Mouse (Mus musculus) intestine, embryonic 16.5 days (tissue): ENCODE data around the gene Tlx2. TPM values are rescaled to one million over a fixed set of nuclear protein-coding genes. Genes with fewer than 3 reads are reported as not detected.

ENCODE experiments used
- ATAC-seq: fragments of 200-750 bp; cut with Nextera tagmentation; 2 replicates; pipeline ENCODE4 v1.8.0; 2017; ENCODE audit warnings: moderate TSS enrichment, moderate library complexity
- H3K27ac ChIP-seq: fragments of 300-500 bp; sonication (generic); 2 replicates; pipeline ENCODE4 v1.5.1; 2014; ENCODE audit warnings: mild to moderate bottlenecking, low read length
- H3K27me3 ChIP-seq: fragments of 300-500 bp; sonication (generic); replicated peaks from 2 replicates; pipeline ENCODE4 v1.6.1; 2014; ENCODE audit warnings: low read length, control low read depth, mixed read lengths; ENCODE audit not compliant: control insufficient read depth, insufficient read depth
- H3K36me3 ChIP-seq: fragments of 300-500 bp; sonication (generic); 2 replicates; pipeline ENCODE4 v1.6.1; 2014; ENCODE audit warnings: low read length, control low read depth; ENCODE audit not compliant: control insufficient read depth, insufficient read depth
- H3K4me1 ChIP-seq: fragments of 300-500 bp; sonication (generic); 2 replicates; pipeline ENCODE4 v1.6.1; 2014; ENCODE audit warnings: low read length, control low read depth, mixed read lengths; ENCODE audit not compliant: control insufficient read depth, insufficient read depth
- H3K4me2 ChIP-seq: fragments of 300-500 bp; sonication (generic); 2 replicates; pipeline ENCODE4 v1.6.1; 2014; ENCODE audit warnings: low read depth, low read length, control low read depth
- H3K4me3 ChIP-seq: fragments of 300-500 bp; sonication (generic); 2 replicates; pipeline ENCODE4 v1.5.1; 2014; ENCODE audit warnings: mild to moderate bottlenecking, low read length
- H3K9ac ChIP-seq: fragments of 300-500 bp; sonication (generic); 2 replicates; pipeline ENCODE4 v1.6.1; 2014; ENCODE audit warnings: low read depth, low read length
- H3K9me3 ChIP-seq: fragments of 300-500 bp; sonication (generic); 2 replicates; pipeline ENCODE4 v1.6.1; 2016; ENCODE audit warnings: low read length, control low read depth; ENCODE audit not compliant: control insufficient read depth
- WGBS: fragments of 180-500 bp; shearing (Covaris S2); extraction: QIAGEN DNeasy Blood & Tissue Kit; methylation state at CpG from one replicate; pipeline ENCODE4 v1.1.7; 2014; 5-methylcytosine and 5-hydroxymethylcytosine counted together
- polyA plus RNA-seq: library from polyadenylated mRNA; unstranded; fragments of >200 nt; fragmentation: Nextera tagmentation; extraction: Ambion mirVana; gene quantifications from 2 replicates; pipeline ENCODE4 v1.2.1, GENCODE M21; 2015

Gene Tlx2
- polyA plus RNA-seq, 1 experiment from 2014 or later: 9.3 TPM

- Histone ChIP-seq H3K36me3 (peaks cover 4% of the 10 kb centered on the region), H3K4me3 (peak within 1 kb of the TSS; percentile 85), H3K4me1 (peaks cover 8% of the 10 kb centered on the region; the same call in 1 of the 2 replicates), H3K27ac (peak within 1 kb of the TSS; percentile 78), H3K9ac (peak within 1 kb of the TSS; percentile 88), H3K27me3 (peaks cover 29% of the 10 kb centered on the region), H3K9me3 (no peaks in the 10 kb centered on the region), H3K4me2 (peak within 1 kb of the TSS; percentile 97)
- peak; percentile 71 for ATAC-seq
- under 1% methylated on average over 54 of the region's 54 CpGs for WGBS
Measured at GRCm38 (mm10) chr6:83077630-83078323, 7.7 kb upstream of the Tlx2 start, which contains the start of gene Pcgf1. Pcgf1 (plus strand) TSS chr6:83077869.

- H3K9me3 ChIP-seq: no peaks in the 10 kb centered on the region
- H3K36me3 ChIP-seq: no peaks in the 10 kb centered on the region
- 13% methylated on average over 2 of the region's 2 CpGs for WGBS
- H3K4me3 ChIP-seq: no peak overlapping the region
- peaks cover 19% of the 10 kb centered on the region for H3K4me1 ChIP-seq
- ATAC-seq: no peak
- H3K9ac ChIP-seq: no peak overlapping the region
- H3K4me2 ChIP-seq: no peak overlapping the region
- H3K27ac ChIP-seq: no peak overlapping the region
- peaks cover 54% of the 10 kb centered on the region for H3K27me3 ChIP-seq
Measured at GRCm38 (mm10) chr6:83074979-83075378, 4.9 kb upstream of the Tlx2 start.

- Histone ChIP-seq H3K4me3 (peak overlapping the region; percentile 41), H3K9me3 (no peaks in the 10 kb centered on the region), H3K27ac (peak overlapping the region; percentile 14; the same call in 1 of the 2 replicates), H3K9ac (no peak overlapping the region), H3K36me3 (no peaks in the 10 kb centered on the region), H3K4me2 (0 out of 2 replicates have a peak overlapping the region, but pooled peaks have one; percentile 22), H3K27me3 (peaks cover 89% of the 10 kb centered on the region), H3K4me1 (peaks cover 14% of the 10 kb centered on the region)
- peak; percentile 52 for ATAC-seq
- WGBS: 1% methylated on average over 23 of the region's 24 CpGs
Measured at GRCm38 (mm10) chr6:83071220-83071619, 1.1 kb upstream of the Tlx2 start.

DNA sequence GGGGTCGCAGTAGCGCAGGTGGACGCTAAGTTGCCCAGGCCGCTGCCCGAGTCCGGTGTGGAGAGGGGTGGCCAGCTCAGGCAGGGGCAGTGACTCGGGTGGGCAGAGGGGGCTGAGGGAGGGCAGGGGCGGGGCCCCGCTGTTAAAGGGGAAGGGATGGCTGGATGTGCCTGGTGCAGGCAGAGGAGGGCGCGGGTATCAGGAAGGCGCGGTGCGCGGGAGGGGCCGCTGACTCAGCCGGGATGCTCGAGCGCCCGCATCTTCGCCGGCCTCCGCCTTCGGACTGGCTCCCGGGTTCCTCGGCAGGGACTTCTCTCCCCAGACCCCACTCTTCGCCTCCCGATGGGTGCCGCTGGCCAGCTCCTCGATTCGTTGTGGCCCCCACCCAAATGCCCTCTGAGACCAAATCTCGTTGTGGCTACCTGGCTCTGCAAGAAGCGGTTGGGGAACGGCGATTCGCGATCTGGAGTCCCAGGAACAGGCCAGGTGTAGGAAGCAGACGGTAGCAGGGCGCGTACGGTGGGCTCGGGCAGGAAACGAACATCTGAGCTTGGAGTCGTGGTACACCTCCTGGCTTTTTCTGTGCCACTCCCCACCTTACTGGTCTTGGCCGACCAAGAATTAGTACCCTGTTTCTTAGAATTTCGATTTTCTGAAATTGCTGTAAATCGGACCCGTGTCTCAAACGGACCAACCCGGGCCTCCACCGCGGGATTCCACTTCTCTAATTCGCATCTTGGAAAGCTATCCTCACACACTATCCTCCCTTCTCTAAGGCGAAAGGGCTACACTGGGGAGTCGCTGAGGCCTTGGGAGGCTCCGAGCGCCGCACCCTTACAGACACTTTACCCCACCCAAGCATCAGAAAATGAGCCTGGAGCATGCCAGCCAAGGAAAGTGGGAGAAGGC lies 472 bp upstream of the Tlx2 start:
- Histone ChIP-seq H3K4me2 (peak overlapping the region; percentile 22; the same call in 1 of the 2 replicates), H3K4me1 (peaks cover 14% of the 10 kb centered on the region), H3K36me3 (no peaks in the 10 kb centered on the region), H3K27me3 (peaks cover 89% of the 10 kb centered on the region), H3K4me3 (peak overlapping the region; percentile 41), H3K9ac (no peak overlapping the region), H3K9me3 (no peaks in the 10 kb centered on the region), H3K27ac (peak overlapping the region; percentile 27)
- ATAC-seq: peak; percentile 43
- WGBS: under 1% methylated on average over 53 of the region's 58 CpGs

DNA sequence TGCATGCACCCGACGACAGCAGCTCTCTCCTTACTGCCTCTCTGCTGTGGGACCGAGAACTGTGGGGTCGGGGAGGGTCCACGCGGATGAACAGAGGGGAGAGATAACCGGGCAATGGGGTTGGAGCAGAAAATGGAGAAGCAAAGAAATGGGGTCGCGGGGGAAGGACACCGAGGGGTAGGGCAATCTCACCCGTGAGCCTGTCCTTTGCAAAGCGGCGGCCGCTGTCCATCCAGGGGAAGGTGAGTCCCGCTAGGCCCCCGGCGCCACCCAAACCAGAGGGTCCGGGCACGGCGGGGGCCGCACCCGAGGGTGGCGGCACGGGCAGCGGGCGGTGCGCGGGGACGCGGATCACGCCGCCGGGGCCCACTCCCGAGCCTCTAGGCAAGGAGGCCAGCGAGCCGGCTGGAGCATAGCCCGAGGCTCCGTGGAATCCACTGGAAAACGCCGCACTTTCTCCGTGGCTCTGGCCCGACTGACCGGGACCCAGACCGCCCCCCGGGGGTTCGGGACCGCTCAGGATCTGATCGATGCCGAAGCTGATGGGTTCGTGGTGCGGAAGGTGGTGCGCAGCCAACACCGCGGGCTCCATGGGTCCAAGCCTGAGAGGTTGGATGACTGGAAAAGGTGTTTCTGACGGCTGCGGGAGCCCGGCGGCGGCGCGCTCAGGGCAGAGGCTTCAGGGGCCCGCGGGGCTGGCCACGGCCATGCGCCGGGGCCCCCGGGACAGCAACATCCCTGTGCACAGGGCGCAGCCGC lies 426 bp downstream of the Tlx2 start:
- 1% methylated on average over 66 of the region's 69 CpGs for WGBS
- Histone ChIP-seq H3K4me3 (peak overlapping the region; percentile 41), H3K36me3 (no peaks in the 10 kb centered on the region), H3K9me3 (no peaks in the 10 kb centered on the region), H3K4me2 (peak overlapping the region; percentile 47), H3K9ac (peak overlapping the region; percentile 52), H3K4me1 (peaks cover 14% of the 10 kb centered on the region), H3K27me3 (peaks cover 89% of the 10 kb centered on the region), H3K27ac (no peak overlapping the region)
- ATAC-seq: peak; percentile 5; the same call in 1 of the 2 replicates

DNA sequence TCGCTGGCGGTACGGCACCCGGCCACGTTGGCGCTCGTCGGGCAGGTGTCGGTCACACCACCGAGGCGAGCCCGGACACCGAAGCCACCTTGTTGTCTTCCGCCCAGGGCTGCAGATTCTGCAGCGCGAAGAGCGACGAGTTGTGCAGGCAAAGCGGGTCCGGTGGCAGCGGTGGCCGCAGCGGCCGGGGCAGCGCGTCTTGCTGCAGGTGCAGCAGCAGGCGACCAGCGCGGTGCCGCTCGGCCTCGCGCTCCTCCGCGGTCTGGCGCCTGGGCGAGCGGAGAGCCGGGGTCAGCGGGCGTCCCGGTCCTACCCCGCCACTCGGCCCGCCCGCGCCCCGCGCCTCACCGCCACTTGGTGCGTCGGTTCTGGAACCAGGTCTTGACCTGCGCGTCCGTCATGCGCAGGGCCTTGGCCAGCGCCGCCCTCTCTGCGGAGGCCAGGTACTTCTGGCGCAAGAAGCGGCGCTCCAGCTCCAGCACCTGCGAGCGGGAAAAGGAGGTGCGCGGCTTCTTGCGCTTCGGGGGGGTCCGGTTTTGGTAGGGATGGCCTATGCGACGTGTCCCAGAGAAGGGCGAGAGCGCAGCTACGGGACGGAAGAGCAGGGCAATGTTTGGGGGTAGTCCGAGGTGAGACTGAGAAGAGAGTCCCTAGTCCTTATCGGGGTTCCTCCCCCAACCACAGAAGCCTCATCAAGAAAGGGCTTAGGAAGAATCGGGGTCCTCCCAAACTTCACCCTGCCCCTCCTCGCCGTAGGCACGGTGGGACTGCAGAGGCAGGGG lies 1.2 kb downstream of the Tlx2 start:
- peaks cover 91% of the 10 kb centered on the region for H3K27me3 ChIP-seq
- peak overlapping the region; percentile 47 for H3K4me2 ChIP-seq
- no peak overlapping the region for H3K27ac ChIP-seq
- H3K4me1 ChIP-seq: peaks cover 14% of the 10 kb centered on the region
- WGBS: under 1% methylated on average over 81 of the region's 81 CpGs
- no peak; the same call in 1 of the 2 replicates for ATAC-seq
- no peaks in the 10 kb centered on the region for H3K9me3 ChIP-seq
- H3K4me3 ChIP-seq: peak overlapping the region; percentile 41
- peak overlapping the region; percentile 32; the same call in 1 of the 2 replicates for H3K9ac ChIP-seq
- H3K36me3 ChIP-seq: no peaks in the 10 kb centered on the region

- Histone ChIP-seq H3K9me3 (no peaks in the 10 kb centered on the region), H3K4me3 (peak overlapping the region; percentile 41), H3K36me3 (no peaks in the 10 kb centered on the region), H3K27ac (no peak overlapping the region), H3K9ac (0 out of 2 replicates have a peak overlapping the region, but pooled peaks have one; percentile 32), H3K27me3 (peaks cover 90% of the 10 kb centered on the region), H3K4me1 (peaks cover 14% of the 10 kb centered on the region), H3K4me2 (peak overlapping the region; percentile 47; the same call in 1 of the 2 replicates)
- ATAC-seq: no peak
- WGBS: 10% methylated on average over 8 of the region's 8 CpGs
Measured at GRCm38 (mm10) chr6:83068221-83068620, 1.9 kb downstream of the Tlx2 start.

DNA sequence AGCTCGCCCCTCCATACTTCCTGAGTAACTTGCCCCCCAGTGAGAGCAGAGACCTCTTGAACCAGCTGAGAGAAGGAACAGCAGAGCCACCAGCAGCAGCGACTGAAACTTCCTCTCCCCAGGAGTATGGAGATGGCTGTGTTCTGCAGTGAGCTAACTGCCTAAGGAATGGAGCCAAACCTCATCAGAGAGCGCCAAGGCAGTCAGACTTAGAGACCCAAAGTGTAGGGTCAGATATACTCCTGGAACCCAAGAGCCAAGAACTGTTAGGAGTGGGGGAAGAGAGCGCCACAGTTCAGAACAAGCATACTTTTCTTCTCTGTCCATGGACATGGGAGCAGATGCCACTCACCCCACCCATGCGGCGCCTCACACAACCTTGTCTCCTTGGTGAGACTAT lies 3.7 kb downstream of the Tlx2 start:
- peaks cover 86% of the 10 kb centered on the region for H3K27me3 ChIP-seq
- WGBS: 38% methylated on average over 6 of the region's 6 CpGs
- no peak overlapping the region for H3K27ac ChIP-seq
- no peak for ATAC-seq
- H3K9me3 ChIP-seq: no peaks in the 10 kb centered on the region
- H3K4me2 ChIP-seq: no peak overlapping the region
- H3K9ac ChIP-seq: no peak overlapping the region
- H3K4me1 ChIP-seq: peaks cover 12% of the 10 kb centered on the region
- no peak overlapping the region for H3K4me3 ChIP-seq
- no peaks in the 10 kb centered on the region for H3K36me3 ChIP-seq
